Mouse (Mus musculus): Measurements from ENCODE around the gene Med18. TPM values are rescaled to one million over a fixed set of nuclear protein-coding genes. Genes with fewer than 3 reads are reported as not detected.

Gene Med18
- 11.4 TPM for total RNA-seq (2023)

DNA sequence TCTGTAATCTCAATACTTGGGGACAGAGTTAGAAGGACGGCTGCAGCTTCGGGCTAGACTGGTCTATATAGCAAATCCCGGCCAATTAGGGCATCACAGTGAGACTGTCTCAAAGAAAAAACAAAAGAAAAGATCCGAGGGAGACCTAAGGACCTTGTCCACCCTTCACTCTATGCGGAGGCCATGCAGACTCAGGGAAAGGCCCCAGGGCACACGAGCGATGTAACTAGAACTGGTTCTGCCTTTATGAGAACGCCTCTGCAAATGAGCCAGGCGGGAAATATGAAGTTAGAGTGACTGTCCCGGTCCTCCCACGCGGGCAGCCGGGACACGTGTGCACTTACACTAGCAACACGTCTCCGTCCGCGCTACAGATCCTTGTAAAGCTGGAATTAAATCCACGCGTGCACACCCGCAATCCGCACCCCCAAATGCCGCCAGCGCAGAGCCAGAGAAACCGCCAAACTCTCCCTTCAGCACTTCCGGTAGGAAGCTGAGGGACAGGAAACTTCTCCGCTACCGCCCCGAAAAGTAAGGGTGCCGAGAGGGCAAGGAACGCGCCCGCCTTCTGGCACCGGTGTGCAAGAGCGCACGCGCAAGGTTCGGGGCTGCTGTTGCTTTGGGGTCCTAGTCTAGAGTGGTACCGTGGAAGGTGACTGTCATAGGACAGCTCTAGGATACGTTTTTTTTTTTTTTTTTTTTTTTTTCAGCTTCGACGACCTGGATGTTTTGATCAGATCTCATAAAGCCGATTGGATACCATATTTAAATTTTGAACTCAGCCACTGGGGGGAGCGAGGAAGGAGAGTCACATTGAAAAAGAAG is at the start of gene Med18:
TSS of gene Med18 (minus strand) at position 492 of the 825 bp plus-strand sequence.

DNA sequence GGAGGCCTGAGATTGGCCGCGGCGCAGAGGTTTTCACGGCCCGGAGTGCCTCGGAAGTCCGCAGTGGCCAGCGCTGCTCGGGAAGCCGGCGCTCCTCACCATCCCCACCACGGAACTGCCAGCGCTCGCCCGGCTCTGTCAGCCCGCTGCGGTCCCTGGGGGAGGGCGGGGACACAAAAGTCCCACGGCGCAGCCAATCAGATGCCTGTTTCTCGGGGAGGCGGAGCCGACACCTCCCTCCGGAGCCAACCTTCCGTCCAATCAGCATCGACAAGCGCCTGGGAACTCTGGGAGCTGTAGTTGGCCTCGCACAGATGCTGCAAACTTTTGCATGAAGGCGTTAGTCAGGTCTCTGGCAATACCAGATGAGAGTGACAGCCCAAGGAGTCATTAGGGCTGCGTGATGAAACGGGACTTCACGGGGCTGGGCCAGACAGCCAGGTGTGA is 46.7 kb upstream of the Med18 start, which contains the start of gene Sesn2:
TSS of gene Sesn2 (minus strand) at position 150 of the 447 bp plus-strand sequence.

DNA sequence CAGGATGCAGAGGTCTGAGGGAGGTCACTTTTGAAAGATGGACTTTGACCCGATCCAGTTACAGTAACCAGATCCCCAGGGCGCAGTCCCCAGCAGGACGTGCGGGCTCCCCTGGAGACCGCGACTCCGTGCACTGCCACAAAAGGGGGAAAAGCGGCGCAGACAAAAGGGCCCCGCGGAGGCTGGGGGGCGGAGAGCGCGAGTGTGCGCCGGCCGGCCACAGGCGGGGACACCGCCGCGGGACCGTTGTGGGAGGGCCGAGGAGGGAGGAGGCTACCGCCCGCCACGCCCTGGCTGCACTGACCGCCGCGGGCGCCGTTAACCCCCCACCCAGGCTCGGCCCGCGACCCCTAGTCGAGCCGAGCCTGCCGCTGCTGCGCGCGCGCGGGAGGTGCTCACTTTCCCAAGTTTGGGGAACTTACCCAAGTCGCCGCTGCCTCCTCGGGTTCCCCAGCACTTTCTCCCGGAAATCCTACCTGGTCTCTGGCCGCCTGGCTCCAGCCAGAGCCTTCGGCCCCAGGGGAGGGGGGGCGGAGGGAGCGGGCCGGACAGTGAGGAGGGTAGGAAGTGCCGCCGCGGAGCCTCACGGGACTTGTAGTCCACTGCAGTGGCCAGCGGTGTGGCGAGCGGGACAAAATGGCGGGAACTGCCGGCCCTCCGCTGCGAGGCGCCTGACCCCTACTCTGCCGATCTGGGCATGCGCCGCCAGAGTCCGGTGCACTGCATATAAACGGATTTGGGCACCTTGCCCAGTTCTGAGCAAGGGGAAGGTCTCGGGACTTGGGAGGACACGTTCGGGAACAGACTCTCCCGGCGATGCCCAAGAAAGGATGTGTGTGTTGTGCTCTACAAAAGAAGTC is 41.6 kb downstream of the Med18 start, which contains the start of gene Phactr4:
TSS of gene Phactr4 (minus strand) at position 567 of the 860 bp plus-strand sequence.

Other genes starting within 250 kb of the Med18 start
- gene Gmeb1, start 202.3 kb downstream of the Med18 start, total RNA-seq (2023), result 37.3 TPM
- 40.5 TPM for gene Taf12, start 189.5 kb downstream of the Med18 start, total RNA-seq (2023)
- gene Rab42, start 160.5 kb downstream of the Med18 start, total RNA-seq (2023), result not detected
- gene Trnau1ap, start 134.4 kb downstream of the Med18 start, total RNA-seq (2023), result 30.4 TPM
- gene Rcc1, start 110.3 kb downstream of the Med18 start, total RNA-seq (2023), result 16.5 TPM
- gene Phactr4, start 41.4 kb downstream of the Med18 start, total RNA-seq (2023), result 19.5 TPM
- gene Sesn2, start 46.6 kb upstream of the Med18 start, total RNA-seq (2023), result 8.5 TPM
- 48.9 TPM for gene Atpif1, start 69.7 kb upstream of the Med18 start, total RNA-seq (2023)
- gene Dnajc8, start 71.6 kb upstream of the Med18 start, total RNA-seq (2023), result 95.7 TPM
- gene Ptafr, start 100.1 kb upstream of the Med18 start, total RNA-seq (2023), result 0.68 TPM
- gene Eya3, start 175.1 kb upstream of the Med18 start, total RNA-seq (2023), result 51.1 TPM